Mouse (Mus musculus) forebrain, embryonic 14.5 days (tissue): ENCODE data around the gene Pgd. TPM values are rescaled to one million over a fixed set of nuclear protein-coding genes. Genes with fewer than 3 reads are reported as not detected.
"Not testable (repeated sequence)": the region's sequence is repeated elsewhere in the genome, so short reads cannot be mapped to it uniquely, and the experiment has no call there.

Experiments
- ATAC-seq: fragments of 200-750 bp; cut with Nextera tagmentation; 2 replicates; pipeline ENCODE4 v1.8.0; 2017; ENCODE audit warnings: mild to moderate bottlenecking, moderate library complexity
- DNase-seq: peaks from one replicate; pipeline ENCODE4 v3.0.0-alpha.2; 2015; ENCODE audit warnings: low spot score
- H3K27ac ChIP-seq: fragments of 300-500 bp; sonication (generic); 2 replicates; pipeline ENCODE4 v1.5.1; 2014; ENCODE audit warnings: low read depth, mild to moderate bottlenecking, control low read depth, low read length, moderate library complexity
- H3K27me3 ChIP-seq: fragments of 300-500 bp; sonication (generic); replicated peaks from 2 replicates; pipeline ENCODE4 v1.6.1; 2014; ENCODE audit warnings: low read length, control low read depth, mixed read lengths; ENCODE audit not compliant: control insufficient read depth, insufficient read depth
- H3K36me3 ChIP-seq: fragments of 300-500 bp; sonication (generic); 2 replicates; pipeline ENCODE4 v1.6.1; 2014; ENCODE audit warnings: low read length, control low read depth; ENCODE audit not compliant: control insufficient read depth, insufficient read depth
- H3K4me1 ChIP-seq: fragments of 300-500 bp; sonication (generic); 2 replicates; pipeline ENCODE4 v1.6.1; 2014; ENCODE audit warnings: antibody characterized with exemption, low read length, control low read depth; ENCODE audit not compliant: control insufficient read depth, insufficient read depth
- H3K4me2 ChIP-seq: fragments of 300-500 bp; sonication (generic); 2 replicates; pipeline ENCODE4 v1.6.1; 2014; ENCODE audit warnings: mild to moderate bottlenecking, control low read depth, low read length
- H3K4me3 ChIP-seq: fragments of 300-500 bp; sonication (generic); 2 replicates; pipeline ENCODE4 v1.5.1; 2014; ENCODE audit warnings: low read depth, low read length, control low read depth
- H3K9ac ChIP-seq: fragments of 300-500 bp; sonication (generic); 2 replicates; pipeline ENCODE4 v1.6.1; 2014; ENCODE audit warnings: mild to moderate bottlenecking, low read length, control low read depth, moderate library complexity
- H3K9me3 ChIP-seq: fragments of 300-500 bp; sonication (generic); replicated peaks from 2 replicates; pipeline ENCODE4 v1.6.1; 2016; ENCODE audit warnings: low read length, control low read depth, mixed read lengths; ENCODE audit not compliant: control insufficient read depth
- WGBS: fragments of 180-500 bp; shearing (Covaris S2); extraction: QIAGEN DNeasy Blood & Tissue Kit; methylation state at CpG from one replicate; pipeline ENCODE4 v1.1.7; 2014; 5-methylcytosine and 5-hydroxymethylcytosine counted together
- polyA plus RNA-seq: library from polyadenylated mRNA; unstranded; fragments of >200 nt; fragmentation: Nextera tagmentation; extraction: Ambion mirVana; gene quantifications from 2 replicates; pipeline ENCODE4 v1.2.1, GENCODE M21; 2014

Gene Pgd
- polyA plus RNA-seq, result 46.7 and 48.1 TPM in 2 replicates

DNA sequence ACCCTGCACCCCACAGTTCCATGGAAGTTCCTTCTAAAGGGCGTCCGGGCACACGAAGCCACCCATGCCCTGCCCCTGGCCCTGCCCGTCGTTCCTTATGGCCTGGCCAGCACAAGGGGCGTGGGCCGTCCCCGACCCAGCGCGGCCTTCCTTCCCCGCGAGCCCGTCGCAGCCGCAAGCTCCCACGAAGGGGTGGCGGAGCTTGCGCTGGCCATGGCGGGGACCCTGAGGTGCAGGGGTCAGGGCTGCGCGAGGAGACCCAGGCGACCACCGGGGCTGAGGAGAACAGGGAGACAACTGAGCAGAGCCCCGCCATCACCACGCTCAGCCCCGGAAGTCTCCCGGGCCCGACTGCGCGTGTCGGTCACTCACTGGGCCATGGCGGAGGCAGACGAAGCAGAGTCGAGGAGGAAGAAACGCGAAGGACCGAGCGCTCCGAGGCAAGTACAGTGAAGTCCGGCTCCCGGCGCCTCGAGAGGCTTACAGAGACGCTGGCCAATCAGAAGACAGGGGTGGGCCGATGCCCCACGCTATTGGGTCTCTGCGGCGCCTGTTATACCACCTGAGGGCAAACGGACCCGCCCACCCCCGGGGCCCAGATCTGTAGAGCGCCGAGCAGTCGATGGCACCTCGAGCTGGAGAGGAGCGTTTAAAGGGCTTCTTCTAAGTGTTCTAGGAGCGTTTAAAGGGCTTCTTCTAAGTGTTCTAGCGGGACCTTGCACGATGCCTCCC lies at the start of gene Pgd:
TSS of gene Pgd (minus strand) at position 557 of the 732 bp plus-strand sequence.
- DNase-seq (peak; percentile 98), ATAC-seq (peak; percentile 100)
- Histone ChIP-seq H3K4me3 (peak within 1 kb of the TSS; percentile 90), H3K9ac (peak within 1 kb of the TSS; percentile 88), H3K4me2 (peak within 1 kb of the TSS; percentile 87), H3K9me3 (no peaks in the 10 kb centered on the region), H3K27ac (peak within 1 kb of the TSS; percentile 60), H3K4me1 (no peaks in the 10 kb centered on the region), H3K27me3 (no peaks in the 10 kb centered on the region), H3K36me3 (peaks cover 26% of the 10 kb centered on the region)
- WGBS, result under 1% methylated on average over 47 of the region's 59 CpGs

DNA sequence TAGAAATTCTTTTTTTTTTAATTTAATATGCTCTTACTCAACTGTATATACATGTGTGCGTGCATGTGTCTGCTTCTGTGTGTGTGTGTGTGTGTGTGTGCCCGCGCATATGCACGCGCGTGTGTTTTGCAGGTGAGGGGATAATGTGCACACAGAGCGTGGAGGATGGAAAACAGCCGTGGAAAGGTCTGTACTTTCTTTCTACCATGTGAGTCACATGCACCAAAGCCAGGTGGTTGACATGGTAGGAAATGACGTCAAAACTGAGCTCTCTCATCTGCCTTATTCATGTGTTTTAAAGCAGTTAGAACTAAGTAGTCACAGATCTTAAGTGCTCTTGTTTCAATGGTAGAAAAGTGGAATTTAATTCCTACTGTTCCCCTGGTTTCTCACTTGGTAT lies 49.4 kb upstream of the Pgd start:
- no peaks in the 10 kb centered on the region for H3K9me3 ChIP-seq
- no peak overlapping the region for H3K4me3 ChIP-seq
- H3K27ac ChIP-seq, result no peak overlapping the region
- H3K4me2 ChIP-seq, result no peak overlapping the region
- peaks cover 87% of the 10 kb centered on the region for H3K36me3 ChIP-seq
- no peak overlapping the region for H3K9ac ChIP-seq
- peaks cover 16% of the 10 kb centered on the region for H3K4me1 ChIP-seq
- no peak for ATAC-seq
- no peaks in the 10 kb centered on the region for H3K27me3 ChIP-seq
- 89% methylated on average over 9 of the region's 9 CpGs for WGBS
- no peak for DNase-seq

DNA sequence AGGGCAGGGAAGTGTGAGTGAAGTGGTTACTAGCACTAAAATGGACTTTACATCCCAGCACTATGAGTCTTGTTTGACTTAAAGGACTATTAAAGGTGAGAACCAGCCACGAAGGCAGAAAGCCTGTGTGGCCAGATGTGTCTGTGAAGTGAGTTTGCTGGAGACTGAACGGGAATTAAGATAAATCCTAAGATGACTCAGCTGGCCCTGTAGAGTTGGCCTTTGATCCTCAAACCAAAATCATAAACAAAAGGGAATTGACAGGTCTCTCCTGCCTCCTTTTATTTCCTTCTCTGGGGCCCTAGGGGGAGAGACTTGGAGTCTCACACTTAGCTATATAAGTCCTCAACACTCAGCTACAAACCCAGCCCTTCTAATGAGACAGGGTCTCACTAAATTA lies 48.8 kb upstream of the Pgd start:
- H3K4me1 ChIP-seq, result peaks cover 11% of the 10 kb centered on the region
- H3K9ac ChIP-seq, result no peak overlapping the region
- no peaks in the 10 kb centered on the region for H3K9me3 ChIP-seq
- no peak overlapping the region for H3K4me3 ChIP-seq
- DNase-seq (no peak), ATAC-seq (no peak)
- H3K36me3 ChIP-seq, result peaks cover 88% of the 10 kb centered on the region
- no peak overlapping the region for H3K27ac ChIP-seq
- H3K27me3 ChIP-seq, result no peaks in the 10 kb centered on the region
- WGBS, result 31% methylated on average over 2 of the region's 2 CpGs
- H3K4me2 ChIP-seq, result no peak overlapping the region

DNA sequence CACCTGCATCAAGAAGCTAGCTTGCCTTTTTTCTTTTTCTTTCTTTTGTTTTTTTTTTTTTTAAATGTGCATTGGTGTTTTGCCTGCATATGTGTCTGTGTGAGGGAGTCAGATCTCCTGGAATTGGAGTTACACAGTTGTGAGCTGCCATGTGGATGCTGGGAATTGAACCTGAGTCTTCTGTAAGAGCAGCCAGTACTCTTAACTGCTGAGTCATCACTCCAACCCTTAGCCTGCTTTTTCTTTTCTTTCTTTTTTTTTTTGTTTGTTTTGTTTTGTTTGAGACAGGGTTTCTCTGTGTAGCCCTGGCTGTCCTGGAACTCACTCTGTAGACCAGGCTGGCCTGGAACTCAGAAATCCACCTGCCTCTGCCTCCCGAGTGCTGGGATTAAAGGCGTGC lies 47.9 kb upstream of the Pgd start:
- H3K9me3 ChIP-seq, H3K4me2 ChIP-seq, H3K4me1 ChIP-seq, H3K27ac ChIP-seq, H3K27me3 ChIP-seq, H3K4me3 ChIP-seq, H3K9ac ChIP-seq, ATAC-seq, DNase-seq: not testable (repeated sequence)
- peaks cover 88% of the 10 kb centered on the region for H3K36me3 ChIP-seq
- WGBS, result 100% methylated on average over 2 of the region's 2 CpGs

DNA sequence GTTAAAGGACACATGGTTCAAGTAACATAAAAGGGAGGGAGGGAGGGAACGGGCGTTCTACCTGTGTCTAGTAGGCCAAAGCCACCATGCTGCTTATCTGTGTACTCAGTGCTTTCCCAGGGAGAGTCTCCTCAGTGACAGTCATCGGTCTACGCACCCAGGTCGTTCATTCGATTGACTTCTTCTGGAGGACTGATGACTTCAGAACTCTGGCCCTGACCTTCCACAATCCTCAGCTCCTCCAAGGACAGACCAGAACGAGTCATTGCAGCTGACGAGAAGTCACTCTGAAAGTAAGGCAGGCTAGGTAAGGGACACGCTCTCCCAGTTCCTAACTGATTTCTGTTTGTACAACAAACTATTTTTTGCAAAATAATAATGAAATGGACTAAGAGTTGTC lies 46.9 kb upstream of the Pgd start:
- Histone ChIP-seq H3K27ac (no peak overlapping the region), H3K9ac (no peak overlapping the region), H3K36me3 (peaks cover 88% of the 10 kb centered on the region), H3K4me2 (no peak overlapping the region), H3K4me3 (no peak overlapping the region), H3K4me1 (no peaks in the 10 kb centered on the region), H3K27me3 (no peaks in the 10 kb centered on the region), H3K9me3 (no peaks in the 10 kb centered on the region)
- ATAC-seq (no peak), DNase-seq (no peak)
- 96% methylated on average over 9 of the region's 9 CpGs for WGBS

DNA sequence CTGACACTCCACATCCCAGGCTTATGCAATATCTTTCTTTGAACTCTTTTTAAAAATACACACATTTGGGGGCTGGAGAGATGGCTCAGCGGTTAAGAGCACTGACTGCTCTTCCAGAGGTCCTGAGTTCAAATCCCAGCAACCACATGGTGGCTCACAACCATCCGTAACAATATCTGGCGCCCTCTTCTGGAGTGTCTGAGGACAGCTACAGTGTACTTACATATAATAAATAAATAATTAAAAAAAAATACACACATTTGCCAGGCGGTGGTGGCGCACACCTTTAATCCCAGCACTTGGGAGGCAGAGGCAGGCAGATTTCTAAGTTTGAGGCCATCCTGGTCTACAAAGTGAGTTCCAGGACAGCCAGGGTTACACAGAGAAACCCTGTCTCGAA lies 44.9 kb upstream of the Pgd start:
- H3K4me1 ChIP-seq, H3K9me3 ChIP-seq, H3K27me3 ChIP-seq, H3K27ac ChIP-seq, ATAC-seq, H3K4me3 ChIP-seq, H3K9ac ChIP-seq, DNase-seq, H3K4me2 ChIP-seq: not testable (repeated sequence)
- 94% methylated on average over 6 of the region's 6 CpGs for WGBS
- peaks cover 88% of the 10 kb centered on the region for H3K36me3 ChIP-seq

DNA sequence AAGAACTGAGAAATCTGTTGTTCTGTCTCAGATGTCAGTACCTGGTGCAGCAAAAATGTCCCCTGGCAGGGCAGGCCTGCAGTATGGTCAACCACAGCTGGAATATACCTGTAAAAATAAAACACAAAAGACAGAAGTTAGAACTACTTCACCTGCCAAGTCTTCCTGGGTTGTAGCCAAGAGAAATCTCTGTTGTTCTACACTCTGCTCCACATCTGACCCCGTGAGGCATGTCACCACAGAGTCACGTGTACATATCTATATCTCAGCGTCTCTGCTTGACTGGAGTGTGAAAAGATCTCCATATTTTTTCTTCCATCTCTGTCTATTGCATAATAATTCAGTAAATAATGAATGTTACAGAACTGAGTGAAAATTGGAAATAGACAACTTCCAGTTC lies 35.9 kb upstream of the Pgd start:
- no peak for ATAC-seq
- H3K27ac ChIP-seq, result no peak overlapping the region

DNA sequence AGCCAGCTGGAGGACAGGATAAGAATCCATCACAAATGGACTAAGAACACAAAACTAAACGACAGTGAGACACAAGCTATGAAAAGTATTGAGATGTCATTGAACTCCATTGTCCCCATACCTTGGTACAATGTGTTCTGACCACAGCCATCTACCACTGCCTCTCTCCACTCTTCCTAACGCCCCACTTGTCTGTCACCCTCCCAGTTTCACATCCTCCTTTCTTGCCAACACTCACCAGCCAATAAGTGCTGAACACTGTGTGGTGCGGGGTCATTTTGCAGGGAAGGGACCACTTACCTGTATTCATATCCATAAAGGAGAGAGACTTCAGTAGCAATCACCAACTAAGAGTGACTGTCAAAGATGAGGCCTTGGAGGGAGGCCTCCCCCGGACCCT lies 34.5 kb upstream of the Pgd start:
- H3K4me1 ChIP-seq, result no peaks in the 10 kb centered on the region
- WGBS, result 94% methylated on average over 4 of the region's 4 CpGs
- H3K36me3 ChIP-seq, result peaks cover 90% of the 10 kb centered on the region

More for the DNA sequence above, 35.9 kb upstream of the Pgd start:
- no peak overlapping the region for H3K9ac ChIP-seq
- no peaks in the 10 kb centered on the region for H3K4me1 ChIP-seq
- no peak for DNase-seq
- peaks cover 91% of the 10 kb centered on the region for H3K36me3 ChIP-seq
- H3K4me2 ChIP-seq, result no peak overlapping the region
- no peaks in the 10 kb centered on the region for H3K9me3 ChIP-seq
- no peak overlapping the region for H3K4me3 ChIP-seq
- WGBS, result 91% methylated on average over 3 of the region's 3 CpGs
- H3K27me3 ChIP-seq, result no peaks in the 10 kb centered on the region

DNA sequence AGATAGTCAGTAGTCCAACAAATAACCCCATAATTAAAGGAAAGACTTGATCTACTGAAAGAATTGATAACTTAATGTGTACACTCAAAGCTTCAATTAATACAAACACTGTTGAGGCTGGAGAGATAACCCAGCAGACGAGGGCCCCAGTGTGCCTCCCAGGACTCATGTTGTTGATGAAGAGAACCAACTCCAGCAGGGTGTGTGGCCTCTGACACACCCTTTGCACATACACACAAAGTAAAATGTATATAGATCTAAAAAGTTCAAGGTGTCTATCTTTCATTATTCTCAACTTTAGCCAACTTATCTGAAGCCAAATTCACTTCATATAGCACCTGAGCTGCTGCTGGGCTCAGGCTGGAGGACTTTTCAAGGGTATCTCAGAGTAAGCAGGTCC lies 30.6 kb upstream of the Pgd start:
- 83% methylated on average over 1 of the region's 1 CpGs for WGBS
- no peak for ATAC-seq

More for the DNA sequence above, 34.5 kb upstream of the Pgd start:
- no peaks in the 10 kb centered on the region for H3K9me3 ChIP-seq
- no peak overlapping the region for H3K4me3 ChIP-seq
- no peak overlapping the region for H3K27ac ChIP-seq
- no peak overlapping the region for H3K4me2 ChIP-seq
- ATAC-seq (no peak), DNase-seq (no peak)
- H3K27me3 ChIP-seq, result no peaks in the 10 kb centered on the region
- no peak overlapping the region for H3K9ac ChIP-seq

More for the DNA sequence above, 30.6 kb upstream of the Pgd start:
- Histone ChIP-seq H3K27ac (no peak overlapping the region), H3K4me3 (no peak overlapping the region), H3K27me3 (no peaks in the 10 kb centered on the region), H3K36me3 (peaks cover 90% of the 10 kb centered on the region), H3K9ac (no peak overlapping the region), H3K4me2 (no peak overlapping the region), H3K9me3 (no peaks in the 10 kb centered on the region), H3K4me1 (no peaks in the 10 kb centered on the region)
- DNase-seq, result no peak
